Mouse (Mus musculus) hindbrain, embryonic 14.5 days (tissue): ENCODE measurements around the gene 1700029H14Rik. TPM values are rescaled to one million over a fixed set of nuclear protein-coding genes. Genes with fewer than 3 reads are reported as not detected.

Experiments used
- ATAC-seq: fragments of 200-750 bp; cut with Nextera tagmentation; 2 replicates; pipeline ENCODE4 v1.8.0; 2017; ENCODE audit warnings: moderate number of reproducible peaks, mild to moderate bottlenecking, moderate TSS enrichment, moderate library complexity; ENCODE audit not compliant: low FRiP score
- DNase-seq: peaks from one replicate; pipeline ENCODE4 v3.0.0-alpha.2; 2015; ENCODE audit warnings: low spot score
- H3K27ac ChIP-seq: fragments of 300-500 bp; sonication (generic); 2 replicates; pipeline ENCODE4 v1.5.1; 2014; ENCODE audit warnings: mild to moderate bottlenecking, moderate library complexity
- H3K27me3 ChIP-seq: fragments of 300-500 bp; sonication (generic); 2 replicates; pipeline ENCODE4 v1.6.1; 2014; ENCODE audit warnings: mild to moderate bottlenecking, low read length, mixed read lengths; ENCODE audit not compliant: control insufficient read depth, insufficient read depth
- H3K36me3 ChIP-seq: fragments of 300-500 bp; sonication (generic); replicated peaks from 2 replicates; pipeline ENCODE4 v1.6.1; 2014; ENCODE audit not compliant: control insufficient read depth, insufficient read depth
- H3K4me1 ChIP-seq: fragments of 300-500 bp; sonication (generic); replicated peaks from 2 replicates; pipeline ENCODE4 v1.6.1; 2014; ENCODE audit warnings: antibody characterized with exemption, low read length, mixed read lengths; ENCODE audit not compliant: control insufficient read depth, insufficient read depth
- H3K4me2 ChIP-seq: fragments of 300-500 bp; sonication (generic); replicated peaks from 2 replicates; pipeline ENCODE4 v1.6.1; 2014; ENCODE audit warnings: mild to moderate bottlenecking, moderate library complexity
- H3K4me3 ChIP-seq: fragments of 300-500 bp; sonication (generic); replicated peaks from 2 replicates; pipeline ENCODE4 v1.5.1; 2014; ENCODE audit warnings: mild to moderate bottlenecking, low read length
- H3K9ac ChIP-seq: fragments of 300-500 bp; sonication (generic); 2 replicates; pipeline ENCODE4 v1.6.1; 2014
- H3K9me3 ChIP-seq: fragments of 300-500 bp; sonication (generic); 2 replicates; pipeline ENCODE4 v1.6.1; 2016; ENCODE audit warnings: low read length; ENCODE audit not compliant: control insufficient read depth
- WGBS: fragments of 180-500 bp; shearing (Covaris S2); extraction: QIAGEN DNeasy Blood & Tissue Kit; methylation state at CpG from one replicate; pipeline ENCODE4 v1.1.7; 2014; 5-methylcytosine and 5-hydroxymethylcytosine counted together
- polyA plus RNA-seq: library from polyadenylated mRNA; unstranded; fragments of >200 nt; fragmentation: Nextera tagmentation; extraction: Ambion mirVana; gene quantifications from 2 replicates; pipeline ENCODE4 v1.2.1, GENCODE M21; 2014

Gene 1700029H14Rik
- polyA plus RNA-seq, 1 experiment from 2014 or later: not detected

GRCm38 (mm10) chr8:13550718-13551573 lies 11.3 kb downstream of the 1700029H14Rik start:
- ATAC-seq: peak; percentile 91
- DNase-seq: peak; percentile 93

GRCm38 (mm10) chr8:13548831-13549230 lies 13.4 kb downstream of the 1700029H14Rik start:
- ATAC-seq (no peak), DNase-seq (no peak)
- no peaks in the 10 kb centered on the region for H3K4me1 ChIP-seq
- H3K9ac ChIP-seq: no peak overlapping the region
- 51% methylated on average over 9 of the region's 9 CpGs for WGBS
- no peaks in the 10 kb centered on the region for H3K27me3 ChIP-seq
- no peak overlapping the region for H3K4me3 ChIP-seq
- H3K36me3 ChIP-seq: no peaks in the 10 kb centered on the region
- no peak overlapping the region for H3K4me2 ChIP-seq
- 0 out of 2 replicates have a peak, but pooled peaks cover 6% of the 10 kb centered on the region for H3K9me3 ChIP-seq
- H3K27ac ChIP-seq: no peak overlapping the region

More at GRCm38 (mm10) chr8:13550718-13551573, 11.3 kb downstream of the 1700029H14Rik start:
- Histone ChIP-seq H3K4me2 (no peak overlapping the region), H3K9me3 (no peaks in the 10 kb centered on the region), H3K9ac (no peak overlapping the region), H3K27me3 (no peaks in the 10 kb centered on the region), H3K27ac (no peak overlapping the region), H3K4me1 (no peaks in the 10 kb centered on the region), H3K36me3 (no peaks in the 10 kb centered on the region), H3K4me3 (no peak overlapping the region)
- 59% methylated on average over 9 of the region's 9 CpGs for WGBS

DNA sequence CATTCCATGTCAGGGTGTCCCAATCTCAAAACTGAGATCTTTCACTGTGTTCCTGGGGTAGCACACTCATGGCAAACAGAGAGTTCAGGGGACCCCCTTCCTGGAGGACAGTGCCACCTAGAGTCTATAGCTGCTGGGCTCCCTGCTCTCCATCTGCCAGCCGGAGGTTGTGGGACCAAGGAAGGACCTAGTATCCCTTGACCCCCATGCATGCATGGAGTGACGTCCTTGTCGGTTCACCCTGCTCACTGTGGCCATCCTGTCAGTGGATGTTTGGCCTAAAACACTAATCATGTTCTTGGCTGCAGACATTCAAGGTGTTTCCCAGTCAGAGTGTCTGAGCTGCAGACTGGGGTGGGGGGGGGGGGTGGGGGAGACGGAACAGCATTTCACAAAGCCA lies 14.0 kb downstream of the 1700029H14Rik start:
- Histone ChIP-seq H3K9ac (no peak overlapping the region), H3K9me3 (0 out of 2 replicates have a peak, but pooled peaks cover 6% of the 10 kb centered on the region), H3K36me3 (no peaks in the 10 kb centered on the region), H3K4me2 (no peak overlapping the region), H3K4me1 (no peaks in the 10 kb centered on the region), H3K27me3 (no peaks in the 10 kb centered on the region), H3K4me3 (no peak overlapping the region), H3K27ac (no peak overlapping the region)
- ATAC-seq (no peak), DNase-seq (no peak)
- 56% methylated on average over 4 of the region's 4 CpGs for WGBS

DNA sequence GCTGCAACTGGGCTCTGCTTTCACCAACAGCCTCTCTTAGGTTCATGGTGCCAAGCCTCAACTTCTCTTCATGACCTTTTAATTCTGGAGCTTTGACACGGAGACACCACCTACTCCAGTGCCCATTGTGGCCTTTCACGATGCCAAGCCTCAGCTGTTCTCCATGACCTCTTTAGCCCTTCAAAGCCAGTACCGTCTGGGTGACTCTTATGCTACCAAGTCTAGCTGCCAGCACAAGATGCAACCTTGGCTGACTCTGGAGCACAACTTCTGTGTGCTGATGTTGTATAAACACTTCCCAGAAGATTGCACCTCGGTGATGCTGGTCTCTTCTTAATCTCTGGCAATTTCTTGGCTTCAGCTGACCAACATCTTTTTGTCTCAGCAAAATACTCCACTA lies 15.8 kb downstream of the 1700029H14Rik start:
- no peak overlapping the region for H3K9ac ChIP-seq
- no peaks in the 10 kb centered on the region for H3K36me3 ChIP-seq
- H3K27me3 ChIP-seq: no peaks in the 10 kb centered on the region; the same call in 1 of the 2 replicates
- no peak overlapping the region for H3K4me2 ChIP-seq
- ATAC-seq (no peak), DNase-seq (no peak)
- no peaks in the 10 kb centered on the region for H3K4me1 ChIP-seq
- H3K9me3 ChIP-seq: 0 out of 2 replicates have a peak, but pooled peaks cover 6% of the 10 kb centered on the region
- WGBS: 90% methylated on average over 4 of the region's 4 CpGs
- no peak overlapping the region for H3K4me3 ChIP-seq
- no peak overlapping the region for H3K27ac ChIP-seq

DNA sequence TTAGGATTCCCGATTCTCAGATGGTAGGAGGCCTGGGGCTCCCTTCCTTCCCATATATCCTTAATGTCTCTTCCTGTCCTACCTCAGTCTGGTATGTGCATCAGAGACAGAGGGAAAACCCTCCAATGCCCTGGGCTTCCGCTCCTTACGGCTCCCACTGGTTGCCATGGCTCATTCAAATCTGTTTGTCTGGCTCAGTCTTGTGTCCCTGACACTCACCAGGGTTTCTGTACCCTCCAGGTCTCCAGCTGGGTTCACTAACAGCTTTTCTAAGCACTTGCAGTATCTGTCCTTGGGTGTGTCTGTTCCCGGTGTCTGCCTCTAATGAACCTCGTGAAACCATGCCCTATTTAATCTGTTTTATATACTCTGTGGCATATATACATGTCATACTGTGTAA lies 20.7 kb downstream of the 1700029H14Rik start:
- H3K4me3 ChIP-seq: no peak overlapping the region
- no peaks in the 10 kb centered on the region for H3K36me3 ChIP-seq
- ATAC-seq (no peak), DNase-seq (no peak)
- H3K4me2 ChIP-seq: no peak overlapping the region
- H3K4me1 ChIP-seq: no peaks in the 10 kb centered on the region
- WGBS: 59% methylated on average over 5 of the region's 5 CpGs
- H3K27ac ChIP-seq: no peak overlapping the region
- H3K9ac ChIP-seq: no peak overlapping the region
- 0 out of 2 replicates have a peak, but pooled peaks cover 6% of the 10 kb centered on the region for H3K9me3 ChIP-seq
- no peaks in the 10 kb centered on the region; the same call in 1 of the 2 replicates for H3K27me3 ChIP-seq

DNA sequence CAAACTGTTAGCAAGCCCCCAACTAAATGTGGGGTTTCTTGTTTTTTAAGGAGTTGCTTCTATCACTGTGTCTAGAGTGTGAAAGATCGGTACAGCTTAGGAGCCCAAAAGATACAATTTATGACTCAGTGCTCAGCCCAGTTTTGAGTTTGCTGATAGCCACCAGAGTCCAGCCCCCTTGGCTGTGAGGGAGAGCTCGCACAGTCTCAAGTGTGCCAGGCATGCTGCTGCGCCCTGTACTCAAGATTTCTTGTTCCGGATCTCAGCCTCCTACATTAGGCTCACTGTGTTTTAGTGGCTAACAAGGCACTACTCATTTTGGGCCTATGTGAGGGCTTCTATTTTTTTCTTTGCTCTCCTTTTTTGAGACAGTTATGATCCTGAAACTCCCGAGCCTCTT lies 22.1 kb downstream of the 1700029H14Rik start:
- no peak overlapping the region for H3K9ac ChIP-seq
- no peaks in the 10 kb centered on the region for H3K4me1 ChIP-seq
- no peak overlapping the region for H3K4me3 ChIP-seq
- H3K27ac ChIP-seq: no peak overlapping the region
- H3K4me2 ChIP-seq: no peak overlapping the region
- H3K9me3 ChIP-seq: 0 out of 2 replicates have a peak, but pooled peaks cover 5% of the 10 kb centered on the region
- no peaks in the 10 kb centered on the region; the same call in 1 of the 2 replicates for H3K27me3 ChIP-seq
- ATAC-seq (no peak), DNase-seq (no peak)
- H3K36me3 ChIP-seq: no peaks in the 10 kb centered on the region
- WGBS: 87% methylated on average over 5 of the region's 5 CpGs

DNA sequence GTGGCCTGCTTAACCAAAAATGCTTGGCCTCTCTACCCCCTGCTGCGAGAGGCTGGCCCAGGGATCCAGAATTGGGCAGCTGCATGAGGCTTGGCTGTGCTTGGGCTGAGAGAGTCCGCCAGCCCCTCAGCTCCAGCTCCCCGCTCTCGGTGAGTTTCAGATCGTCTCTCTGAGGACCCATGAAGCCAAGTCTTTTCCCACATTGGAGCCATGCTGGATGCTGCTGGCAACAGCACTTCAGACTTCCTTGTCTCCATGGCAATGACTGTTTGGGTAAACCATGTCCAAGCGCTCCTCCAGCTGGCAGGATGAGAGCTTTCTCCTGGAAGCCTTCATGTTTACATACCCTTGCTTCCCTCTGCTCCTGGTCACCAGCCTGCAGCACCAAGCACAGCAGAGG lies 23.4 kb downstream of the 1700029H14Rik start:
- Histone ChIP-seq H3K9ac (no peak overlapping the region), H3K4me2 (no peak overlapping the region), H3K27ac (no peak overlapping the region), H3K4me3 (no peak overlapping the region), H3K9me3 (no peaks in the 10 kb centered on the region), H3K36me3 (no peaks in the 10 kb centered on the region), H3K27me3 (no peaks in the 10 kb centered on the region; the same call in 1 of the 2 replicates), H3K4me1 (no peaks in the 10 kb centered on the region)
- DNase-seq (peak; percentile 54), ATAC-seq (0 out of 2 replicates have a peak, but pooled peaks have one; percentile 43)
- 59% methylated on average over 6 of the region's 6 CpGs for WGBS

- no peak overlapping the region for H3K27ac ChIP-seq
- H3K9ac ChIP-seq: no peak overlapping the region
- ATAC-seq (no peak), DNase-seq (no peak)
- H3K4me3 ChIP-seq: no peak overlapping the region
- H3K4me1 ChIP-seq: no peaks in the 10 kb centered on the region
- no peaks in the 10 kb centered on the region for H3K36me3 ChIP-seq
- H3K4me2 ChIP-seq: no peak overlapping the region
- no peaks in the 10 kb centered on the region for H3K9me3 ChIP-seq
- WGBS: 28% methylated on average over 2 of the region's 2 CpGs
- no peaks in the 10 kb centered on the region; the same call in 1 of the 2 replicates for H3K27me3 ChIP-seq
These were observed 25.2 kb downstream of the 1700029H14Rik start for GRCm38 (mm10) chr8:13537102-13537501.

DNA sequence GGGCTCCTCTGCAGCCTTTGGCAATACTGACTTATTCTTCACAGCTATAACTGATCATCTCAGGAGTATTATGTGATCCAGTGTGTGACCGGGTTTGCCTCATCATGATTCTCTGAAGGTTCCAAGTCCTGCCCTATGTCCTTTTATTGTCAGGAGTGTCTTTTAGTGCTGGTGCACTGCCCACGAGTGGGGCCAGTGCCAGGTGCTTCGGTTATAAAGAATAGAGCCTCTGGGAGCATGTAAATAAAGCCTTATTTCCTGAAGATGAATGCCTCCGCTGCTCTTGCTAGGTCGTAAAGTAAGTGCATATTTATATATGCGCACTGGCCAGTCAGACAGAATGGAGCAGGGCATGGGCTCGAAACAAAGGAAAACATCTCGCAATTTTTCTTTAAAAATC lies 29.1 kb downstream of the 1700029H14Rik start:
- Histone ChIP-seq H3K9me3 (no peaks in the 10 kb centered on the region), H3K4me2 (no peak overlapping the region), H3K4me3 (no peak overlapping the region), H3K27me3 (no peaks in the 10 kb centered on the region), H3K9ac (no peak overlapping the region), H3K4me1 (peaks cover 14% of the 10 kb centered on the region), H3K36me3 (no peaks in the 10 kb centered on the region), H3K27ac (no peak overlapping the region)
- WGBS: 73% methylated on average over 8 of the region's 8 CpGs
- no peak for DNase-seq
- no peak for ATAC-seq
